Mouse (Mus musculus) midbrain, embryonic 16.5 days (tissue): Measurements from ENCODE around the gene Ttc22. TPM values are rescaled to one million over a fixed set of nuclear protein-coding genes. Genes with fewer than 3 reads are reported as not detected.

ENCODE experiments used
- ATAC-seq: fragments of 200-750 bp; cut with Nextera tagmentation; 2 replicates; pipeline ENCODE4 v1.8.0; 2017; ENCODE audit warnings: moderate TSS enrichment
- H3K27ac ChIP-seq: fragments of 300-500 bp; sonication (generic); 2 replicates; pipeline ENCODE4 v1.5.1; 2014; ENCODE audit warnings: mild to moderate bottlenecking, low read length, mixed read lengths
- H3K27me3 ChIP-seq: fragments of 300-500 bp; sonication (generic); 2 replicates; pipeline ENCODE4 v1.6.1; 2014; ENCODE audit warnings: low read depth, low read length, mixed read lengths; ENCODE audit not compliant: control insufficient read depth, insufficient read depth
- H3K36me3 ChIP-seq: fragments of 300-500 bp; sonication (generic); 2 replicates; pipeline ENCODE4 v1.6.1; 2014; ENCODE audit warnings: mild to moderate bottlenecking, low read length, moderate library complexity, mixed read lengths; ENCODE audit not compliant: control insufficient read depth, insufficient read depth
- H3K4me1 ChIP-seq: fragments of 300-500 bp; sonication (generic); 2 replicates; pipeline ENCODE4 v1.6.1; 2014; ENCODE audit warnings: mild to moderate bottlenecking, low read length, mixed read lengths; ENCODE audit not compliant: control insufficient read depth, insufficient read depth
- H3K4me2 ChIP-seq: fragments of 300-500 bp; sonication (generic); 2 replicates; pipeline ENCODE4 v1.6.1; 2014; ENCODE audit warnings: mild to moderate bottlenecking, low read length, mixed read lengths
- H3K4me3 ChIP-seq: fragments of 300-500 bp; sonication (generic); 2 replicates; pipeline ENCODE4 v1.5.1; 2014; ENCODE audit warnings: low read depth, mild to moderate bottlenecking, low read length, moderate library complexity, mixed read lengths
- H3K9ac ChIP-seq: fragments of 300-500 bp; sonication (generic); 2 replicates; pipeline ENCODE4 v1.6.1; 2014; ENCODE audit warnings: low read depth, low read length, mixed read lengths
- H3K9me3 ChIP-seq: fragments of 300-500 bp; sonication (generic); replicated peaks from 2 replicates; pipeline ENCODE4 v1.6.1; 2014; ENCODE audit warnings: mild to moderate bottlenecking, low read length, mixed read lengths; ENCODE audit not compliant: control insufficient read depth, poor library complexity, severe bottlenecking
- WGBS: fragments of 180-500 bp; shearing (Covaris S2); extraction: QIAGEN DNeasy Blood & Tissue Kit; methylation state at CpG from one replicate; pipeline ENCODE4 v1.1.7; 2014; 5-methylcytosine and 5-hydroxymethylcytosine counted together
- polyA plus RNA-seq: library from polyadenylated mRNA; unstranded; fragments of >200 nt; fragmentation: Nextera tagmentation; extraction: Ambion mirVana; gene quantifications from 2 replicates; pipeline ENCODE4 v1.2.1, GENCODE M21; 2015

The Ttc22 gene
- polyA plus RNA-seq, 1 experiment from 2014 or later, result 4.4 TPM

DNA sequence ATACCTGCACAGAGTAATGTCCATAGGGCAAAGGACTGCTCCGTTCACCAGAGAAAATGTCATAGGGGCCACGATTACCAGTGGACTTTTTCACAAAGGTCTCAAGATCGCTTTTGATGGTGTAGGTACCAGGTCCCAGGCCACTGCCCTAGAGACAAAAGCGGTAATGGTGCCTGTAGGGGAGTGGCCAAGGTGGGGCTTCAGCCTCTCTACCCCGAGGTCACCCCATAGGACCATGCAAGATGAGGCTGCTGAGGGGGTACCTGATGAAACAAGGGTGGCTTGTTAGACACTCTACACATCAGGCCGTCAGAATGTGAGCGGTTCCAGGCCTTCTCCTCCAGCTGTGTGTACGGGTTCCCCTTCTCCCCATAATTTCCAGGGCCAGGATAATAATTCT is 9.1 kb upstream of the Ttc22 start:
- H3K9me3 ChIP-seq, result no peaks in the 10 kb centered on the region
- ATAC-seq, result no peak
- no peaks in the 10 kb centered on the region for H3K27me3 ChIP-seq
- no peak overlapping the region for H3K4me3 ChIP-seq
- H3K36me3 ChIP-seq, result no peaks in the 10 kb centered on the region
- peaks cover 16% of the 10 kb centered on the region for H3K4me1 ChIP-seq
- no peak overlapping the region for H3K4me2 ChIP-seq
- 84% methylated on average over 8 of the region's 8 CpGs for WGBS
- H3K27ac ChIP-seq, result no peak overlapping the region
- H3K9ac ChIP-seq, result no peak overlapping the region

DNA sequence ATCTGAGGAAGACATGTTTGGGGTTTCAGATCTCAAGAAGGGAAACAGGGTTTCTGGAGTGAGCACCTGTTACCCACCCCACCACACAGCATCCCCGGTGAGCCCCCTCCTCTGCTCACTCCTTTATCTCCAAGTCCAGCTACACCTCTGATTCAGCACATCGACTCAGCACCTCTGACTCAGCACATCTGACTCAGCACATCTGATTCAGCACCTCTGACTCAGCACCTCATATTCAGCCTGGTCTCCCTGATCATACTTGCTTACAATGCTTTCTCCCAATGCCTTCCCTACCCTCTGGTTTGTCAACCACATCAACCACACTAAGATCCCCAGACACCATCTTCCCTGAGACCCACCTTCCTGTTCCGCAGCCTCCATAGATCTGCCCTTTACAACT is 8.7 kb upstream of the Ttc22 start:
- no peak overlapping the region for H3K27ac ChIP-seq
- no peaks in the 10 kb centered on the region for H3K36me3 ChIP-seq
- 76% methylated on average over 3 of the region's 3 CpGs for WGBS
- ATAC-seq, result no peak
- no peaks in the 10 kb centered on the region for H3K27me3 ChIP-seq
- no peak overlapping the region for H3K9ac ChIP-seq
- H3K4me2 ChIP-seq, result no peak overlapping the region
- H3K4me3 ChIP-seq, result no peak overlapping the region
- H3K9me3 ChIP-seq, result no peaks in the 10 kb centered on the region
- H3K4me1 ChIP-seq, result peaks cover 16% of the 10 kb centered on the region

GRCm38 (mm10) chr4:106614180-106614797 is 7.9 kb upstream of the Ttc22 start:
- ATAC-seq, result peak; percentile 80
- H3K4me3 ChIP-seq, result no peak overlapping the region
- no peak overlapping the region for H3K4me2 ChIP-seq
- 43% methylated on average over 7 of the region's 7 CpGs for whole genome bisulfite sequencing
- H3K27me3 ChIP-seq, result no peaks in the 10 kb centered on the region
- H3K9ac ChIP-seq, result no peak overlapping the region; the same call in 1 of the 2 replicates
- no peak overlapping the region for H3K27ac ChIP-seq
- no peaks in the 10 kb centered on the region for H3K36me3 ChIP-seq
- H3K4me1 ChIP-seq, result peaks cover 16% of the 10 kb centered on the region
- no peaks in the 10 kb centered on the region for H3K9me3 ChIP-seq

- no peak overlapping the region for H3K27ac ChIP-seq
- H3K4me1 ChIP-seq, result peaks cover 16% of the 10 kb centered on the region
- no peak overlapping the region for H3K4me3 ChIP-seq
- H3K4me2 ChIP-seq, result no peak overlapping the region
- H3K27me3 ChIP-seq, result no peaks in the 10 kb centered on the region
- ATAC-seq, result no peak
- H3K9ac ChIP-seq, result no peak overlapping the region
- no peaks in the 10 kb centered on the region for H3K36me3 ChIP-seq
- no peaks in the 10 kb centered on the region for H3K9me3 ChIP-seq
- WGBS, result 91% methylated on average over 9 of the region's 9 CpGs
Observed at GRCm38 (mm10) chr4:106614881-106615280, 7.4 kb upstream of the Ttc22 start.

DNA sequence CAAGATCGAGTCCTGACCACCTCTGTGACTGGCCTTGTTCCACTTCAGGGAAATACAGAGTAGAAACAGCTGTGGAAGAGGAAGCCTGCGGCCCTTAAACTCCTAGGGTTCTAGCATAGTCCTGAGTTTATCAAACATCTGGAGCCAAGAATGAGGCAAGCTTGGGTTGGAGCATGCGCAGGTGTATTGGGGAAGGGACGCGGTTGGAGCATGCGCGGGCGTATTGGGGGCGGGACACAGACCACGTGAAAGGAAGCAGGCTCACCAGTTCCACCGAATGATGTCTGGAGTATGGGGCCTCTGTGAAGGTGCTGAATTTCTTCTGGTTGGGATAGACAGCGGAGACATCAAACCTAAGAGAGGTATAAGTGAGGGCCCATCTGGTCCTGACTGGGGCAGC is 6.6 kb upstream of the Ttc22 start:
- 84% methylated on average over 12 of the region's 12 CpGs for WGBS
- no peak for ATAC-seq
- no peak overlapping the region for H3K9ac ChIP-seq

DNA sequence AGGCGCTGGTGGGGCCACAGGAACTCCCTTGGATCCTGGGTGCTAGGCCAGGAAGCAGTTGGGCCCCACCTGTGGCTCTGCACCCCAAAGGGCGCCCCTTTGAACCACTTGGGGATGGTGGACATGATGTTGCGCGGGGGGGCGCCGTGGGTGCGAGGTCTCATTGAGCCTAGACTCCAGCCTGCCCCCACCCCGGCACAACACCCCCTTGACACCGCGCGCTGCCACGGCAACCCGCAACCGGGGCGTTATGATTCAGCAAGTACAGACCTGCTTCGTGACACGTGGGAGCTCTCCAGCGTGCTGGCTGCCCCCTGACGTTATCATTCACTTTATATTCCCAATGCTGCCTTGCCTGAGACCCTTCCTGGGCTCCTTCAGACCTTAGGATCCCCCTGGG is 5.2 kb upstream of the Ttc22 start, which contains the start of gene Lexm:
Gene Lexm, minus strand, starts transcription at position 186 of the 400 bp plus-strand sequence.
- Histone ChIP-seq H3K27me3 (peaks cover 7% of the 10 kb centered on the region), H3K9ac (peak within 1 kb of the TSS; percentile 51), H3K4me2 (peak within 1 kb of the TSS; percentile 60), H3K4me1 (peaks cover 16% of the 10 kb centered on the region), H3K36me3 (no peaks in the 10 kb centered on the region), H3K9me3 (no peaks in the 10 kb centered on the region), H3K27ac (no peak within 1 kb of the TSS), H3K4me3 (peak within 1 kb of the TSS; percentile 28)
- ATAC-seq, result no peak
- WGBS, result under 1% methylated on average over 19 of the region's 19 CpGs

More for the DNA sequence above, 6.6 kb upstream of the Ttc22 start:
- no peaks in the 10 kb centered on the region for H3K36me3 ChIP-seq
- H3K27me3 ChIP-seq, result no peaks in the 10 kb centered on the region
- peaks cover 16% of the 10 kb centered on the region for H3K4me1 ChIP-seq
- no peak overlapping the region for H3K4me3 ChIP-seq
- no peak overlapping the region for H3K4me2 ChIP-seq
- H3K9me3 ChIP-seq, result no peaks in the 10 kb centered on the region
- H3K27ac ChIP-seq, result no peak overlapping the region

GRCm38 (mm10) chr4:106618898-106619297 is 3.3 kb upstream of the Ttc22 start:
- Histone ChIP-seq H3K36me3 (no peaks in the 10 kb centered on the region), H3K27ac (no peak overlapping the region), H3K27me3 (peaks cover 22% of the 10 kb centered on the region), H3K4me2 (no peak overlapping the region), H3K4me1 (peaks cover 18% of the 10 kb centered on the region), H3K9me3 (no peaks in the 10 kb centered on the region), H3K9ac (no peak overlapping the region), H3K4me3 (no peak overlapping the region)
- WGBS, result 79% methylated on average over 4 of the region's 4 CpGs
- no peak for ATAC-seq

DNA sequence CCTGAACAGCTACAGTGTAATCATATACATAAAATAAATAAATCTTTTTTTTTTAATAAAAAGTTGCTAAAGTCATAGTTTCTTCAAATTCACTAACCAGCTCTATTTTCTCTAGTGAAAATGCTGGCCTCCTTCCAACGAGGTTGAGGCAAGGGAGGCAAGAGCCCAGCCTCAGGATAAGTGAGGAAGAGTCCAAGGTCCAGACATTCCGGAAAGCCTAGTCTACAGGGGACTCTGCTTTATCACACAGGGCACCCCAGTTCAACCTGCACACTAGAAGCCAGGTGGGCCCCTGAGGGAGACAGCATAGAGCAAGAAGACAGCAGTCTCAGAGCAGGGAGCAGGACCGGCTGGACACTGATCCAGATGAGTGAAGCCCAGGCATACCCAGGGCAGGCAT is 804 bp upstream of the Ttc22 start:
- Histone ChIP-seq H3K4me2 (no peak overlapping the region), H3K4me3 (no peak overlapping the region), H3K9me3 (no peaks in the 10 kb centered on the region), H3K27me3 (peaks cover 22% of the 10 kb centered on the region), H3K4me1 (peaks cover 20% of the 10 kb centered on the region), H3K27ac (no peak overlapping the region), H3K9ac (no peak overlapping the region), H3K36me3 (no peaks in the 10 kb centered on the region)
- no peak for ATAC-seq
- 71% methylated on average over 3 of the region's 3 CpGs for WGBS

DNA sequence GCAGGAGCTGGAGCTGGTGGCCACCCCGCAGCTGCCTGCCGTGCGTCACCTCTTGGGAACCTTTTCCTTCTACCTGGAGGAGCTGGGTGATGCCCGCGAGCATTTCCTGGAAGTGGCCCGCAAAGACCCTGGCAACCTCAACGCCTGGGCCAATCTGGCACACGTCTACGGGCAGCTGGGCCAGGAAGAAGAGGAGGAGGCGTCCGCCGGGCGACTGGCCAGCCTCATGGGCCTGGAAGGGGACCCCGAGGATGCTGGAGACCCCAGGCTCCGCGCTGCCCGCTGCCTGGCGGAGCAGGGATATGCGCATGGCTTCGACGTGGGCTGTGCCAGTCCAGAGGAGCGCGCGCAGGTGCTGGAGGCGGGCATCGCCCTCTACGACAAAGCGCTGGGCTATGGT is 480 bp downstream of the Ttc22 start:
- H3K27ac ChIP-seq, result no peak overlapping the region
- peaks cover 22% of the 10 kb centered on the region for H3K27me3 ChIP-seq
- no peaks in the 10 kb centered on the region for H3K36me3 ChIP-seq
- H3K4me1 ChIP-seq, result peaks cover 12% of the 10 kb centered on the region
- no peak overlapping the region for H3K4me3 ChIP-seq
- H3K9me3 ChIP-seq, result no peaks in the 10 kb centered on the region
- no peak overlapping the region for H3K9ac ChIP-seq
- WGBS, result 35% methylated on average over 28 of the region's 28 CpGs
- ATAC-seq, result no peak
- peak overlapping the region; percentile 17; the same call in 1 of the 2 replicates for H3K4me2 ChIP-seq
